Mouse (Mus musculus): ENCODE results near the gene Ly6g6f. TPM values are rescaled to one million over a fixed set of nuclear protein-coding genes. Genes with fewer than 3 reads are reported as not detected.

Gene Ly6g6f
- polyA plus RNA-seq, 1 experiment: 517 TPM

DNA sequence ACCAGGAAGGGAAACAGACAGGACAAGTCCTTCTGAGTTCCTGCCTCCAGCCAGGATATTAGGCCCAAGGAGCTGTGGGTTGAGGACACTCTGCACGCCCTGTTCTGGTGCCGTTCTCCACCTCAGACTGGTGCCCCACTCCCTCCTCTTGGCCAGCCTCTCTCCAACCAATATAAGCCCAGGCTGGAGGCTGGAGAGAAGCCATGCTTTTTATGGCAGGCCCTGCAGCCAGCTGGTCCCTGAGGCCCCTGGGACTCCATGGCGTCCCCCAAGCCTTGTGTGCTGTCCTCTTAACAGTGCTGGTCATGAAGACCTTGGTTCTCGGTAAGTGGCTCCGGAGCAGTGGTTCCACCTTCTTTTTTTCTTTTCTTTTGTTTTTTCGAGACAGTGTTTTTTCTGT, 22.7 kb upstream of the Ly6g6f start, which contains the start of gene Ly6g5c:
Gene Ly6g5c, plus strand, starts transcription at position 183 of the 400 bp plus-strand sequence.
- H3K4me1 ChIP-seq: peaks cover 55% of the 10 kb centered on the region
- TF ChIP-seq GATA1 (IDR thresholded peaks at IDR 0.05; ENCODE audit: borderline replicate concordance, low read length) (no peak), FLI1 (IDR thresholded peaks at IDR 0.05; ENCODE audit: low read length) (no peak)

GRCm38 (mm10) chr17:35106522-35106921, 21.1 kb upstream of the Ly6g6f start:
- TF ChIP-seq GATA1 (IDR thresholded peaks at IDR 0.05; ENCODE audit: borderline replicate concordance, low read length): no peak
- TF ChIP-seq FLI1 (IDR thresholded peaks at IDR 0.05; ENCODE audit: low read length): no peak
- H3K27me3 ChIP-seq (replicated peaks): peaks cover 16% of the 10 kb centered on the region
- H3K4me1 ChIP-seq: peaks cover 58% of the 10 kb centered on the region
- H3K36me3 ChIP-seq (replicated peaks; ENCODE audit: low read length): peaks cover 36% of the 10 kb centered on the region
- no peak overlapping the region for H3K4me3 ChIP-seq (replicated peaks)
- no peaks in the 10 kb centered on the region for H3K9me3 ChIP-seq

More for the DNA sequence above, 22.7 kb upstream of the Ly6g6f start, which contains the start of gene Ly6g5c:
- H3K9me3 ChIP-seq: no peaks in the 10 kb centered on the region
- no peak within 1 kb of the TSS for H3K4me3 ChIP-seq (replicated peaks)
- H3K36me3 ChIP-seq (replicated peaks; ENCODE audit: low read length): peaks cover 20% of the 10 kb centered on the region
- peaks cover 31% of the 10 kb centered on the region for H3K27me3 ChIP-seq (replicated peaks)

DNA sequence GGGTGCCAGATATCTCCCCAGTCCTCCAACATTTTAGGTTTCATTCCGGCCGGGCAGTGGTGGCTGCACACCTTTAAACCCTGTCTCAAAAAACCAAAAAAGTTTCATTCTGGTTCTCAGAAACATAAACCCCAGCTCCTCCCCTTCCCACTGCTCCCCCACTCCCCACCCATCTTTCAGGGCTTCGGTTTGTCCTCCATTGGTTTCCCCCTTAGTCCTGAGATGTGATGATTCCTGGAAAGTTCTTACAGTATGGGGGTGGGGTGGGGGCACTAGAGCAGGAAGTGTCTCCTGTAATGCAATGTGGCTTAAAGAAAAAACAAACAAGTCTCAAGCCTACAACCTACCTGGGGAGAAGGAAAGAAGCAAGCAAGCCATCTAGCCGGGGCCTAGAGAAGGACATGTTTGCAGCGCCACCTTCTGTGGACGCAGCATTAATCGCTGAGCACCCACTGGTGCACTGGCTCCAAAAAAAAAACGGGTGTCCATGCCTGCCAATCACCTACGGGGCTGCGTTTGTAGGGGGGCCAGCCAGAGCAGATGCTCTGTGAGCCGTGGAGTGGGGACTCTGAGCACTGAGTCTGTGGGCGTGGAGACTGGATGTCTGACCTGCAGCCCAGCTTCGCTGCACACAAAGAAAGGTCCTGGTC, 20.5 kb upstream of the Ly6g6f start:
- TF ChIP-seq FLI1 (IDR thresholded peaks at IDR 0.05; ENCODE audit: low read length) (no peak), GATA1 (IDR thresholded peaks at IDR 0.05; ENCODE audit: borderline replicate concordance, low read length) (no peak)
- H3K27me3 ChIP-seq (replicated peaks): peaks cover 10% of the 10 kb centered on the region
- H3K4me1 ChIP-seq: peaks cover 61% of the 10 kb centered on the region
- no peaks in the 10 kb centered on the region for H3K9me3 ChIP-seq
- H3K36me3 ChIP-seq (replicated peaks; ENCODE audit: low read length): peaks cover 42% of the 10 kb centered on the region
- peak overlapping the region; percentile 51 for H3K4me3 ChIP-seq (replicated peaks)

GRCm38 (mm10) chr17:35104754-35105153, 19.3 kb upstream of the Ly6g6f start:
- Histone ChIP-seq H3K4me1 (peaks cover 67% of the 10 kb centered on the region), H3K4me3 (replicated peaks) (peak overlapping the region; percentile 65), H3K27me3 (replicated peaks) (peaks cover 5% of the 10 kb centered on the region), H3K9me3 (no peaks in the 10 kb centered on the region), H3K36me3 (replicated peaks; ENCODE audit: low read length) (peaks cover 53% of the 10 kb centered on the region)
- TF ChIP-seq GATA1 (IDR thresholded peaks at IDR 0.05; ENCODE audit: borderline replicate concordance, low read length) (no peak), FLI1 (IDR thresholded peaks at IDR 0.05; ENCODE audit: low read length) (no peak)

DNA sequence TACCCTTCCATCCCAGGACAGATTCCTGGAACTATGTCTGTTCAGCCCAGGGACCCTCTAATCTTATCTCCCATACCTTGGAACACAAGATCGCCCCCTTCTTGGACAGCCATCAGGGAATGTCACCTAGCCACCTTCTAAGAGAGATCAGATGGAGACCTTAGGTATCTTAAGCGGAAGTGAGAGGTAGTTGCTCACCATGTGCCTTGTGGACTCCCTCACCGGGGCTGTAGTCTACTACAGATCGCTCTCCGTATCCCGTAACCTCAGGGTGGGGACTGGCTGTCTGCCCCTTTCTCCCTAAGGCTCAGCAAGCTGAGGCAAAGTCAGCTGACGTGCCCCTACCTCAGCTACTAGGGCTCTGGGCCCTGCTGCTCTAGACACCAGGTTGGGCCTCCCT, 18.7 kb upstream of the Ly6g6f start:
- TF ChIP-seq GATA1 (IDR thresholded peaks at IDR 0.05; ENCODE audit: borderline replicate concordance, low read length): no peak
- no peak for TF ChIP-seq FLI1 (IDR thresholded peaks at IDR 0.05; ENCODE audit: low read length)
- peaks cover 74% of the 10 kb centered on the region for H3K4me1 ChIP-seq

GRCm38 (mm10) chr17:35103221-35103690, 17.8 kb upstream of the Ly6g6f start:
- Histone ChIP-seq H3K4me3 (replicated peaks) (no peak overlapping the region), H3K27me3 (replicated peaks) (no peaks in the 10 kb centered on the region), H3K36me3 (replicated peaks; ENCODE audit: low read length) (peaks cover 68% of the 10 kb centered on the region), H3K9me3 (no peaks in the 10 kb centered on the region), H3K4me1 (peaks cover 78% of the 10 kb centered on the region)
- no peak for TF ChIP-seq FLI1 (IDR thresholded peaks at IDR 0.05; ENCODE audit: low read length)
- TF ChIP-seq GATA1 (IDR thresholded peaks at IDR 0.05; ENCODE audit: borderline replicate concordance, low read length): no peak

More for the DNA sequence above, 18.7 kb upstream of the Ly6g6f start:
- Histone ChIP-seq H3K9me3 (no peaks in the 10 kb centered on the region), H3K36me3 (replicated peaks; ENCODE audit: low read length) (peaks cover 60% of the 10 kb centered on the region), H3K4me3 (replicated peaks) (no peak overlapping the region), H3K27me3 (replicated peaks) (peaks cover 3% of the 10 kb centered on the region)

GRCm38 (mm10) chr17:35102299-35102698, 16.9 kb upstream of the Ly6g6f start:
- peaks cover 78% of the 10 kb centered on the region for H3K36me3 ChIP-seq (replicated peaks; ENCODE audit: low read length)
- no peaks in the 10 kb centered on the region for H3K9me3 ChIP-seq
- no peak for TF ChIP-seq FLI1 (IDR thresholded peaks at IDR 0.05; ENCODE audit: low read length)
- no peak for TF ChIP-seq GATA1 (IDR thresholded peaks at IDR 0.05; ENCODE audit: borderline replicate concordance, low read length)
- peaks cover 81% of the 10 kb centered on the region for H3K4me1 ChIP-seq
- H3K4me3 ChIP-seq (replicated peaks): peak overlapping the region; percentile 38
- no peaks in the 10 kb centered on the region for H3K27me3 ChIP-seq (replicated peaks)

DNA sequence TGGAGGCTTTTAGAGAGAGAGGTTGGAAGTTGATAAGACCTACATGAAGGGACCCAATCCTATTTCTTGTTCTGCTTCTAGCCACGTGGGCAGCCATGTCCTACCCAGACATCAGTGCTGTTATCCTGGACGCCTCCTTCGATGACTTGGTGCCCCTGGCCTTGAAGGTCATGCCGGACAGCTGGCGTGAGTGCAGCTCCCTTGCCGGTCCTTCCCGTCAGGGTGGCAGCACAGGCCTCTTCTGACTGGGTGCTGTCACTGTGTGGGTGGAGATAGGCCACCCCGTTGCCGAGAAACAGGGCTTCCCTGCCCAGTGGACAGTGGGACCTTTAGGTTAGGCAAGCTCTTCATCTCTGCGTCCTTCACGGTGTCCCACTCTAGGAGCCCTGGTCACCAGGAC, 15.8 kb upstream of the Ly6g6f start:
- no peak overlapping the region for H3K4me3 ChIP-seq (replicated peaks)
- peaks cover 89% of the 10 kb centered on the region for H3K36me3 ChIP-seq (replicated peaks; ENCODE audit: low read length)
- H3K4me1 ChIP-seq: peaks cover 88% of the 10 kb centered on the region
- H3K9me3 ChIP-seq: no peaks in the 10 kb centered on the region
- TF ChIP-seq GATA1 (IDR thresholded peaks at IDR 0.05; ENCODE audit: borderline replicate concordance, low read length): no peak
- no peak for TF ChIP-seq FLI1 (IDR thresholded peaks at IDR 0.05; ENCODE audit: low read length)
- H3K27me3 ChIP-seq (replicated peaks): no peaks in the 10 kb centered on the region

DNA sequence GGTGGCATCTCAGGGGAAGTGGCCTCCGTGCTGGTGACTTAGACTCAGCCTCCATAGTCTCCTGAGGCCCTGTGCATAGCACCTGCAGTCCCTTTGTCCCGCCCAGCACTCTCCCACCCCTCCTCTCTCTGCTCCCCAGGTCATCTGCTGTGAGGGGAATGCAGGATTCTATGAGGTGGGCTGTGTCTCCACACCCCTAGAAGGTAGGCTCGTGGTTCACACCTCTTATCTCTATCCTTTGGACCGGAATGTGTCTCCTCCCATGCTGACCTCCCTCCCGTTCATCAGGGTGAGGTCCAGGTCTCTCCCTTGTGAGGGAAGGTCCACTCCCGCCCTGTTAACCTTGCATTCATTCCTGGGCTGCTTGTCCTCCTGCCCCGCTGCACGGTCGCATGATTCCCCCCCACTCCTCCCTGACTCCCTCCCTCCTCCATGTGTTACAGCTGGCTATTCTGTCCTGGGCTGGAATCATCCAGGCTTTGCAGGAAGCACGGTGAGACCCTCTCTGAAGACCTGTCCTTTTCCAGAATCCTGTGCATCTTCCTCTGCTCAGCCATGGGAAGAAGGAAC, 14.9 kb upstream of the Ly6g6f start:
- Histone ChIP-seq H3K27me3 (replicated peaks) (no peaks in the 10 kb centered on the region), H3K4me3 (replicated peaks) (no peak overlapping the region), H3K4me1 (peaks cover 79% of the 10 kb centered on the region), H3K36me3 (replicated peaks; ENCODE audit: low read length) (peaks cover 98% of the 10 kb centered on the region), H3K9me3 (no peaks in the 10 kb centered on the region)
- TF ChIP-seq GATA1 (IDR thresholded peaks at IDR 0.05; ENCODE audit: borderline replicate concordance, low read length) (no peak), FLI1 (IDR thresholded peaks at IDR 0.05; ENCODE audit: low read length) (no peak)

GRCm38 (mm10) chr17:35097164-35097655, 11.8 kb upstream of the Ly6g6f start:
- Histone ChIP-seq H3K4me3 (replicated peaks) (no peak overlapping the region), H3K36me3 (replicated peaks; ENCODE audit: low read length) (peaks cover 99% of the 10 kb centered on the region), H3K9me3 (no peaks in the 10 kb centered on the region), H3K27me3 (replicated peaks) (no peaks in the 10 kb centered on the region), H3K4me1 (peaks cover 65% of the 10 kb centered on the region)
- no peak for TF ChIP-seq FLI1 (IDR thresholded peaks at IDR 0.05; ENCODE audit: low read length)
- TF ChIP-seq GATA1 (IDR thresholded peaks at IDR 0.05; ENCODE audit: borderline replicate concordance, low read length): no peak

Data from megakaryocyte, embryonic 14.5 days (primary cell).